Mouse (Mus musculus) cortical plate, adult 2 months (tissue): Measurements from ENCODE around the gene Cntnap2. TPM values are rescaled to one million over a fixed set of nuclear protein-coding genes. Genes with fewer than 3 reads are reported as not detected.

Experiments
- H3K27ac ChIP-seq: fragments of 200-500 bp; 2 replicates; pipeline ENCODE4 v1.5.1; 2012; ENCODE audit warnings: low read length, control low read depth, inconsistent platforms; ENCODE audit not compliant: insufficient read depth
- H3K4me1 ChIP-seq: fragments of 200-500 bp; 2 replicates; pipeline ENCODE4 v1.6.1; 2011; ENCODE audit warnings: low read length; ENCODE audit not compliant: control insufficient read depth, insufficient read depth
- H3K4me3 ChIP-seq: fragments of 200-500 bp; 2 replicates; pipeline ENCODE4 v1.5.1; 2011; ENCODE audit warnings: mild to moderate bottlenecking, low read length, control low read depth; ENCODE audit not compliant: insufficient read depth
- CTCF ChIP-seq: fragments of 200-500 bp; IDR thresholded peaks from 2 replicates; pipeline ENCODE4 v1.5.1; 2011; ENCODE audit warnings: mild to moderate bottlenecking, control low read depth, low read length; ENCODE audit not compliant: insufficient read depth; ENCODE audit errors: extremely low read depth
- POLR2A ChIP-seq: fragments of 200-500 bp; IDR thresholded peaks from 2 replicates; pipeline ENCODE4 v1.6.1; 2011; ENCODE audit warnings: mild to moderate bottlenecking, low read length, control low read depth; ENCODE audit not compliant: insufficient read depth; ENCODE audit errors: extremely low read depth
- polyA plus RNA-seq: library from polyadenylated mRNA; depleted of rRNA; stranded (reverse); fragments of >200 nt; gene quantifications from 2 replicates; pipeline ENCODE4 v1.2.3, GENCODE M21; 2012

Cntnap2 gene
- polyA plus RNA-seq, 1 experiment, result 26.5 TPM

DNA sequence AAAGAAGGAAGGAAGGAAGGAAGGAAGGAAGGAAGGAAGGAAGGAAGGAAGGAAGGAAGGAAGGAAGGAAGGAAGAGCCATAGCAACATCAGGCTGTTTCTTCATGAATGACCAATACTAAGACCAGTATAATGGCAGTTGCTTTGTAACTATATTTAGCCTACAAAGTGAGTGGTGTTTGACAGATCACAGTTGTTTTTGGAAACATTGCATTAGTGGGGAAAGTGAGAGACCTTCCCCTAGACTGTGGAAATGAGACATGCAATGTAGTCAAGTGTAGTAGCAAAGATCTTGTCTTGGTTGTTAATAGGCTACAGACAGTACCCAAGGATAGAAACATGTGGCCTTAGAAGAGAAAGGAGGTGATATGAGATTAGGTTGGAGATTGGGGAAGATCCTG is 895.6 kb downstream of the Cntnap2 start:
- H3K4me1 ChIP-seq, result no peaks in the 10 kb centered on the region
- H3K27ac ChIP-seq, result no peak overlapping the region
- no peak for TF ChIP-seq POLR2A
- TF ChIP-seq CTCF, result no peak
- no peak overlapping the region for H3K4me3 ChIP-seq

DNA sequence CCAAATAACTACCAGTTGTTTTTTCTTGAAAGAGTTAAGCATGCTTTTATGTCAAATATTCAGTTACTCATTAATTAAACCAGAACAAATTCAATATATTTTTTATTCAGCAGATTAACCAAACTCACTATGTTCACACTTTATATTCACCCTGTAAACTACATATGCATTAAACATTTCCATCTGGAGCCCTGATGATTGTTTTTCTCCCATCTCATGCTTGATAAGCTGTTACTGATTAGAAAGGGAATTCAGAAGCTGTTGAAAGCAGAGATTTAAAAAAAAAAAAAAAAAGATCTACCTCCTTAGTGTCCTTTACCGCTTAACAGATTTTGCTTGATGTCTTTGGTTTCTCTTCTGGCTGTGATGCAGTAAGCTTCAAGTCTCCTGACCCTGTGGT is 905.3 kb downstream of the Cntnap2 start:
- no peak for TF ChIP-seq POLR2A
- TF ChIP-seq CTCF, result no peak
- no peak overlapping the region for H3K4me3 ChIP-seq
- no peaks in the 10 kb centered on the region for H3K4me1 ChIP-seq
- H3K27ac ChIP-seq, result no peak overlapping the region

DNA sequence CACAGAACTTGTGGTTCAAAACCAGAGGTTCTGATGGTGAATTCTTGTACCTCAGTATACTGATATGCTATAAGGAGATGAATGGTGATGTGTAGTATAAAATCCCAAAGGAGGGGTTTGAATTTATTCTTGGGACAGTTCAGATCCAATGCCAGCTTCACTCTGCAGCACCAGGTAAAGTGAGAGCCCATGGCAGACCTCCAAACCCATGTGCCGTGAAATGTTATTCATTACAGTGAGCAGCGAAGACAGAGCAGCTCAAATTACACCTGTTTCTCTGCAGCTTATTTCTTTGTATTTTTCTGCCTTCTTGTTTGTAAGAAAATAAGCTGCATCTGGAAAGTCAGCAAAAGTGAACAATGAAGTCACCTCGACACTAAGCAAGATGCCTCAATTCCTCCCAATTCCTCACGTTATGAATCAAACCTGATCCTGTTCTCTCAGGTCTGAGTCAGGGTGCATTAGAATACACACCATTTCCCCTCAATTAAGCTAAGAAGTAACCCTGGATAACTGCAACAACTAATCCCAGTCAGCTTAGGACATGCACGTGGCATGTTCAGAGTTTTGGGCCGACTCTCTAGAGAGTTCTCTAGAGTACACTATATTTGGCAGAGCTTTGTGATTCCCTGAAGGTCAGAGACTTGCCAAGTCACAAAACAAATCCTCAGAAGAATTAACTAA is 915.5 kb downstream of the Cntnap2 start:
- no peak overlapping the region for H3K27ac ChIP-seq
- no peak overlapping the region for H3K4me3 ChIP-seq
- no peaks in the 10 kb centered on the region for H3K4me1 ChIP-seq
- no peak for TF ChIP-seq CTCF
- TF ChIP-seq POLR2A, result no peak

DNA sequence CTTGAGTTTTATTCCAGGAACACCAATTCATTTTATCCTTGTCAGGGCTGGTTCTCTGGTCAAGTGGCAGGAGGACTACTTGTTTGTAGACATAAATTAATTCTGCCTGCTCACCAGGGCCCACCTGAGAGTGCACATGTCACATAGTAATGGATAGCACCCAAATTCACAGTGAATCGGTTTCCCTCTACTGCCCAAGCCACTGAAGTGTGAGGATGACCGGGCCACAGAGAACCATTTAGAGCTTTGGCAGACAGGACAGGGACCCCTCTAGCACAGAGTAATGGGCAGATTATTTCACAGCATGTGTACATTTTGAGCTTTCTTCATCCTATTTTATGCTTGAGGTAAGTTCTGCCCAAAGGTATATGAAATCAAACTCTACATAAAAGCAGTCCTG is 920.0 kb downstream of the Cntnap2 start:
- no peak overlapping the region for H3K27ac ChIP-seq
- no peak for TF ChIP-seq POLR2A
- TF ChIP-seq CTCF, result no peak
- no peak overlapping the region for H3K4me3 ChIP-seq
- no peaks in the 10 kb centered on the region for H3K4me1 ChIP-seq

DNA sequence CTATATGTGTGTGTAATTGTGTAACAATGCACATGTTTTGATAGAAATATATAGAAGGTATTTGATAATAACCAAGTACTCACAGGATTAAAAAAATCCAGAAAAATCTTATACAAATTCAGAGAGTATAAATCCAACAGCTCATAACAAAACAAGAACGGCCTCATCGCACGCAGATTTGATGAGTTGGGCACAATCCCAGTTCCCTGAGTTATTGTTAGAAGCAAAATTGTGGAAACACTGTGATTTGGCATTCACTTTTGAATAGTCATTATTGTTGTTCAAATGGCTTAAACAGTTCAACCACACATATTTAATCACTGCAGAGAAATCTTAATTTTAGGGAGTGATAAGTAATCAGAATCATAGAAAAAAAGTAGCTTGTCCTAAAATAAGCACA is 928.9 kb downstream of the Cntnap2 start:
- Histone ChIP-seq H3K27ac (no peak overlapping the region), H3K4me1 (no peaks in the 10 kb centered on the region; the same call in 1 of the 2 replicates), H3K4me3 (no peak overlapping the region)
- TF ChIP-seq POLR2A (no peak), CTCF (no peak)

DNA sequence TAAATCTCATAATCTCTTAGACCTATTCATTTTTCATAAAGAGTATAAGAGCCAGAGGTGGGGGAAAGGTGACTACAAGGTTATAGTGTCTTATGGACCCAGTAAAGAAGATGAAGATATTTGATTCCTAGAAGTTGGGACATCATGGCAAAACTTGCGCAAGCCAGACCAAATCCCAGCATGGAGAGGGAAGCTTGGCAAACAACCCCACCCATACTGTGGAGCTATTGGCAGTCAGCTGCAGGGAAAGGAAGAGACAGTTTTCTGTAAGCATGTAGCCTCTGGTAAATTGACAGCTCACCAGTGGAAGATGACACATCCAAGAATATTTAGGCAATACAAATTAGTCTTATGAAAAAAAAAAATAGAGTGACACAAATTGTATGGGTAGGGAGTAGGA is 931.9 kb downstream of the Cntnap2 start:
- TF ChIP-seq CTCF (no peak), POLR2A (no peak)
- Histone ChIP-seq H3K27ac (no peak overlapping the region), H3K4me3 (no peak overlapping the region), H3K4me1 (no peaks in the 10 kb centered on the region; the same call in 1 of the 2 replicates)

DNA sequence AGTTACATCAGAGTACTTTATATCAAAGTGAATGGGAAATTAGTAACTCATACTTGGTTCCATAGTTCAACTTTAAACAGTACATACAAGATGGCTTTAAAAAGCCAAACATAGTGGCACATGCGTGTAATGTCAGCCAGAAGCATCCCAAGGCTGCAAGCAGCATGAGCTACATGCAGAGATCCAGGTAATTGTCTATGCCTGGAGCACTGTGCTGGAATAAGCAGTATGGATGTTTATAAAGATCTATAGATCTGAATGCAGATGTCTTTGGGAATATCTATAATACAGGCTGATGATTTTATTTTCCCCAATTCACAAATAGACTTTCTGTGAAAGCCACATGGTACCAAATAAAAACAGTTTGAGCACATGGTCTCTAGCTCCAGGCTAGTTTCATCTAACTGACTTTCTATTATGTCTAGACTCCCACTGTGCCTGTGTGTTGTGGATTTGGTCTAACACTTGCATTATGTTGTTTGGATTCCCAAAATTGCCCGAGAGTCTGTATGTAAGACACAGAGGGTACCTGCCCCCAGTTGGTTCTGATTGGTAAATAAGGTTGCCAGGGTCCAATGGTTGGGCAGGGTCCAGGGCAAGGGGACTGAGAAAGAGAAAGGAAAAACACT is 963.5 kb downstream of the Cntnap2 start:
- Histone ChIP-seq H3K27ac (no peak overlapping the region), H3K4me1 (no peaks in the 10 kb centered on the region), H3K4me3 (no peak overlapping the region)
- no peak for TF ChIP-seq POLR2A
- TF ChIP-seq CTCF, result no peak

DNA sequence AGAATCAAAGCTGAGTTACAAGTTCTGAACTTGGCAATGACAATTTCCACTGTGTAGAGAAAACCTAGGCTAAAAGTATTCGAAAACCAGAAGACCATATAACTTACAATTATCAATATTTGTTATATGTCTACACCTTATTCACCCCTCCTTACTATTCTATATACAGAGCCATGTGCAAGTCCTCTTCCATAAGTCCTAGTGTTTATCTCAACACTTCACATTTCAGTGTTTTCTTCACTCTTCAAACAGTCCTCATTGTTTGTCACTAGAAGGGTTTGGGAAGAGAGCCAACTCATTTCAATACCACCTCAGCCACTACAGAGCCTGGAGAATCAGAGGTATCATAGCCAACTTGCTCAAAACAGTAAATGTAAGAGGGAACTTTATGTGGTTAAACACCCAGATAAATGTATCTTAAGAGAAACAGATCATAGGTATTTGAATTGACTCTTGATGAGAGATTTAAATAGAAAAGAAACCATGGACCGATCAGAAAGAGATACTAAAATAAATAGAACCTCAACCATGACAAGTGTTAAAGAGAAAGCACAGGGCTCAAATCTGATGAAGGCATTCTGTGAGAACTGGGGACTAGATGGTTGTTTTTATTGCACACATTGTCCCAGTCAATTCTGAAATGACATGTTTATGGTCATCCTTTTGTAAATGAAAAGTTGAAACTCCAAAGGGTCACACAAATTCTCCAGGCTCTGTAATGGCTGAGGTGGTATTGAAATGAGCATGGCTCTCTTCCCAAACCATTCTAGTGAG is 972.9 kb downstream of the Cntnap2 start:
- Histone ChIP-seq H3K4me3 (no peak overlapping the region), H3K27ac (no peak overlapping the region), H3K4me1 (no peaks in the 10 kb centered on the region)
- TF ChIP-seq POLR2A (no peak), CTCF (no peak)

DNA sequence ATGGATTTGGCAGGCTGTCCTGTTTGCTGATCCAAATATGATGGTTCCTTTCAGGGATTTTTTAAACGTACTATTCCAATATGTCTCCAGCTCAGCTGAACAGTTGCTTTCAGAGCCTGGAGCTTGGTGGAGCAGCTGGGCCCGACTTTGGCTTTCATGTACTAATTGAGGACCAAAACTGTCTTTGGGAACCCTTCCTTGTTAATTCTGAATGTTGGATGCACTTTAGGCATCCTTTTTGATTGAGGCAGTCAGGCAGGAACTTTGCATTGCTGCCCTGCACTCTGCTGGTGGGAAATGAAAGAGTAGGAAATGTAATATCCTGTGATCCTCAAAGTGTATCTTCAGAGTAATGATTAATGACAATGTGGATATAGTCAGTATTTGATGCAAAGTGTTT is 974.0 kb downstream of the Cntnap2 start:
- TF ChIP-seq CTCF (no peak), POLR2A (no peak)

DNA sequence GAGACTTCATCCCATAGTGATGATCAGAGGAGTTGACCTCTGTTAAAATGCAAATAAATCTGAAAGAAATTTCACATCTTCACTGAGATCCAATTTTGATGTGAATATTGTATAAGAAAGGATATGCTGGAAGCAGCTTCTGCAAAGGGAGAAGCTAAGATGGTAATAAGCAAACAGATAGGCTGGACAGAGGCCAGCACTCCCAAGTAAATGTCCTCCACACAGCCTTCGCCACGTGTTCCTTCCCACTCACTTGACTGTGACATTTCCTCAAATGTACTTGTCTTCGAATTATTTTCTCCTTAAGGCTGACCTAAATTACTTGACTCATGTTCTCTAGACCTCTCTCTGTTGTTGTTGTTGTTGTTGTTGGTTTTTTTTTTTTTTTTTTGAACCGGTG is 981.5 kb downstream of the Cntnap2 start:
- H3K4me3 ChIP-seq, result no peak overlapping the region
- peaks cover 2% of the 10 kb centered on the region; the same call in 1 of the 2 replicates for H3K4me1 ChIP-seq
- TF ChIP-seq CTCF (no peak), POLR2A (no peak)
- no peak overlapping the region for H3K27ac ChIP-seq

More for the DNA sequence above, 974.0 kb downstream of the Cntnap2 start:
- Histone ChIP-seq H3K4me3 (no peak overlapping the region), H3K27ac (no peak overlapping the region), H3K4me1 (no peaks in the 10 kb centered on the region)
